Mouse (Mus musculus): ENCODE data around the gene Camkmt. TPM values are rescaled to one million over a fixed set of nuclear protein-coding genes. Genes with fewer than 3 reads are reported as not detected.
A peak's percentile ranks its signal among the peaks of the same experiment; 100 is the strongest.

Gene Camkmt
- polyA plus RNA-seq (2014; fragmentation: Nextera tagmentation; extraction: Ambion mirVana) = 11.3 and 12.1 TPM in 2 replicates

DNA sequence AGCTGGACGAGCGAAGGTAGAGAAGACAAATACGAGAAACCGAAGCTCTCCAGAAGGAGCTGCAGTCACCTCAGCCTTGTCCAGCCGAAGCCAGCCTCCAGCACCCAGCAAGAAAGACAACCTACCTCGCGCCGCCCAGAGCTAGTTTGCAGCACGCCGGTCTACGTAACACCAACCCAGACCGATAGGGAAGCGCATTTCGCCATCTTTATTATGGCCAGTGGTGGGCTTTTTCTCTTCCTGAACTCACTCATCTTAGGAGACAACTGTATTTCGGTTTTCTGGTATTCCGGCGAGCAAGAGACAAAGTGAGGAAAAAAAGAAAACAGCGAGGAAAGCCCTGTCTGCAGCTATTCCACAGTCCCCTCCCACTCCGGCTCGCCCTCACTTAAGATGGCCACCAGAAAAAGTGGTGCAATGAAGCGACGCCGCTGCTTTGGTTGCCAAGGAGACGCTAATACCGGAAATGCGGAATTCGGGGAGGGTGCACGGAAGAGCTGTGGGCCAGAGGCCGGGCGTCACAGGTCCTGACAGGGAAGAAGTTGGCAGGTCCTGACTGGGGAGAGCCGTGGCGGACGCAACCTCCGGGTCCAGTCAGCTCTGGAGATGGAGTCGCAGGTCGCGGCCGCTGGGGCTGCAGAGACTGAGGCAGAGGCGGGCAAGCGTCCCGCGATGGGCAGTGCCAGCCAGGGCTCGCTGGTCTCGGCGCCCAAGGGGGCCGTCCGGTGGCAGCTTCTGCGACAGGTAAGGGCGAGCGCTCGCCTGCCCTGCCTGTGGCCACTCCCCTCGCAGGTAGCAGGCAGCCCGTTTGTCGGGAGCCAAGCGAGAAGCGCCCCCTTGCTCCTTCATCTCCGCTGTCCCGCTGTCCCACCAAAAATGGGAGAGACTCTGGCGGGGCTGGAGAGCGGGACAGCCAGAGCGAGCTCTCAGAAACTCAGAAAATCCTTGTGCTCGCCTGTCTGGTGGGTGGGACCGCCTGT, at the start of gene Camkmt, which contains the start of gene Prepl:
Gene Camkmt (plus strand): TSS at position 433 of the 980 bp plus-strand sequence.
Gene Prepl (minus strand): TSS at position 122 of the 980 bp plus-strand sequence.
- DNase-seq (ENCODE audit: low spot score) (peak; percentile 96), ATAC-seq (ENCODE audit: insufficient read depth, low FRiP score, low TSS enrichment) (peak; percentile 99)
- Histone ChIP-seq H3K4me1 (ENCODE audit: control insufficient read depth, insufficient read depth, low read length) (peaks cover 2% of the 10 kb centered on the region; the same call in 1 of the 2 replicates), H3K27me3 (ENCODE audit: control insufficient read depth, insufficient read depth, low read length) (no peaks in the 10 kb centered on the region), H3K4me3 (ENCODE audit: low read depth, low read length) (peak within 1 kb of the TSS; percentile 55), H3K36me3 (ENCODE audit: control insufficient read depth, insufficient read depth, low read length) (no peaks in the 10 kb centered on the region), H3K27ac (ENCODE audit: low read depth, low read length) (peak within 1 kb of the TSS; percentile 72), H3K9me3 (ENCODE audit: control insufficient read depth, low read length) (no peaks in the 10 kb centered on the region), H3K4me2 (ENCODE audit: low read depth) (peak within 1 kb of the TSS; percentile 59), H3K9ac (ENCODE audit: low read length) (peak within 1 kb of the TSS; percentile 65)
- WGBS = under 1% methylated on average over 60 of the region's 63 CpGs

DNA sequence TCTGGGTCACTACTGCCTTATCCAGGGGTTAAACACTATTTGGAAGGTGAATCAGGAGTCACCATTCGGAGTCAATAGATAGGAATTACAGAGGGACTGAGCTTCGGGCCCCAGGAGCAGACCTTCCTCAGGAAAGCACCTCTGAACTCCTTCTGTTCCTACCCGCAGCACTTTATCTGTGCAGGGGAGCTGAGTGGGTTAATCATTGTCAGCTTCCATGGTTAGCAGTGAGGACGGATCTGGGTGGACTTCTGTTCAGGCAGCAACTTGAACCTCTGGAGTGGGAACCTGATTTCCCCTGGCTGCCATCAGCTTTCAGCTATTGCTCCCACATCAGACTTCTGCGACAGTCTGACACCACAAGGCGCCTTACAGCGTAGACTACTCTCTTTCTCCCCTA, 49.4 kb upstream of the Camkmt start:
- DNase-seq (ENCODE audit: low spot score) (no peak), ATAC-seq (ENCODE audit: insufficient read depth, low FRiP score, low TSS enrichment) (no peak)
- 77% methylated on average over 7 of the region's 7 CpGs for WGBS
- Histone ChIP-seq H3K36me3 (ENCODE audit: control insufficient read depth, insufficient read depth, low read length) (no peaks in the 10 kb centered on the region), H3K27ac (ENCODE audit: low read depth, low read length) (no peak overlapping the region), H3K27me3 (ENCODE audit: control insufficient read depth, insufficient read depth, low read length) (no peaks in the 10 kb centered on the region), H3K4me3 (ENCODE audit: low read depth, low read length) (no peak overlapping the region), H3K9me3 (ENCODE audit: control insufficient read depth, low read length) (no peaks in the 10 kb centered on the region), H3K9ac (ENCODE audit: low read length) (no peak overlapping the region), H3K4me2 (ENCODE audit: low read depth) (no peak overlapping the region), H3K4me1 (ENCODE audit: control insufficient read depth, insufficient read depth, low read length) (no peaks in the 10 kb centered on the region)

DNA sequence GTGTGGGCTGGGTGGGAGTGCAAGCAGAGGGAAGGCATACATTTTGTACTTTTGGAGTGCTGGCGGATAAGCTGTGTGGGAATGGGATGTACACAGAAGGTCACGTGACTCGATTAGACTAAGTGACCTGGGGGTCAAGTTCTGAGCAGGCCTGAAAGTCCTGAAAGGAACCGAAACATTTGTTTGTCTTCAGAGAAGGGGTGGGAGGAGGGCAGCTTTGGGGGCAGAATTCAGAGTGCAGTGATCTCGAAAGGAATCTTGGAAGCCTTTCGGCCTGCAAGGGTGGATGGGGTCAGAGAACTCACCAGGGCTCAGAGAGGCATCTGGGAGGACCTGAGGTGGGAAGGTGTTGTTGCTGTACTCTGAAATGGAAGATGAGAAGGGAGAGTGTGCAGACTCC, 47.9 kb upstream of the Camkmt start:
- no peaks in the 10 kb centered on the region for H3K9me3 ChIP-seq (ENCODE audit: control insufficient read depth, low read length)

DNA sequence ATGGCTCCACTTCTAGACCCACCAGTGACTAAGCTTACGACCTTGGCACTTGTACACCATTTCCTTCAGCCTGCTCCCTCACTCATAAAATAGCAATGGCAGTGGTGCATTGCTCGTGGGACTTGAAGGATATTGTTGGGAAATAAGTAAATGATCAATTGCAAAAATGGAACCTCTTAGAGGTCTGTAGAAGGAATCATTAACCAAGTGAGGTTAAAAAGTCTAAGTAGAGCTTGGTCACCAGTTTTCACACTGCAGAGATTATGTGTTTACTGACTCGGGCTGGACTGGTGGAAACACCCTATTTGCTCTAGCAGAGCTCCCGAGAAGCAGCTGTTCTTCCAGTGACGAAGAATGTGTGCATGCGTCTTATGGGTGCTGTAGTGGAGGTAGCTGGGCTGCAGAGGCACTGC, 46.9 kb upstream of the Camkmt start:
- H3K4me1 ChIP-seq (ENCODE audit: control insufficient read depth, insufficient read depth, low read length) = no peaks in the 10 kb centered on the region
- no peak overlapping the region for H3K4me3 ChIP-seq (ENCODE audit: low read depth, low read length)
- 78% methylated on average over 6 of the region's 6 CpGs for WGBS
- H3K4me2 ChIP-seq (ENCODE audit: low read depth) = no peak overlapping the region
- H3K27ac ChIP-seq (ENCODE audit: low read depth, low read length) = no peak overlapping the region
- H3K36me3 ChIP-seq (ENCODE audit: control insufficient read depth, insufficient read depth, low read length) = no peaks in the 10 kb centered on the region
- H3K9ac ChIP-seq (ENCODE audit: low read length) = no peak overlapping the region
- no peak for ATAC-seq (ENCODE audit: insufficient read depth, low FRiP score, low TSS enrichment)
- no peak for DNase-seq (ENCODE audit: low spot score)
- no peaks in the 10 kb centered on the region for H3K9me3 ChIP-seq (ENCODE audit: control insufficient read depth, low read length)
- no peaks in the 10 kb centered on the region for H3K27me3 ChIP-seq (ENCODE audit: control insufficient read depth, insufficient read depth, low read length)

More for the DNA sequence above, 47.9 kb upstream of the Camkmt start:
- Histone ChIP-seq H3K36me3 (ENCODE audit: control insufficient read depth, insufficient read depth, low read length) (no peaks in the 10 kb centered on the region), H3K4me3 (ENCODE audit: low read depth, low read length) (no peak overlapping the region), H3K4me1 (ENCODE audit: control insufficient read depth, insufficient read depth, low read length) (no peaks in the 10 kb centered on the region), H3K4me2 (ENCODE audit: low read depth) (no peak overlapping the region), H3K27me3 (ENCODE audit: control insufficient read depth, insufficient read depth, low read length) (no peaks in the 10 kb centered on the region), H3K27ac (ENCODE audit: low read depth, low read length) (no peak overlapping the region), H3K9ac (ENCODE audit: low read length) (no peak overlapping the region)
- DNase-seq (ENCODE audit: low spot score) = no peak
- ATAC-seq (ENCODE audit: insufficient read depth, low FRiP score, low TSS enrichment) = no peak
- 83% methylated on average over 6 of the region's 6 CpGs for WGBS

DNA sequence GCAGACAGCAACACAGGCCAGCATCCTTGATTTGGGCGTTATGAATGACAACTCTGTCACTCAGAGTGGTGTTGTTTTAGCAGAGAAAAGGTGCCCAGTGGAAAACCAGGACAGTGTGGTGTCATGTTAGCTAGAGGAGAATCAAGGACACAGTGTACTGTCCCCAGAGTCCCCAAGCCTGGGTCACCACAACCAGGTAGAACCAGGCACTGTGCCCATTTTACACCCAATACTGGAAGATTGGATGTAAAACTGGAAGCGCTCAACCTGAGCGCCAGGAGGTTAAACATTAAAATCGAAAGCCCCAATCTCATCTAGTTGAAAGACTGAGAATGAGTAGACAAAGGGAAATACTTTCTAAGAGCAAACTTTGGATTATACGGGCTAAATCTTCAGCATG, 45.9 kb upstream of the Camkmt start:
- DNase-seq (ENCODE audit: low spot score) (no peak), ATAC-seq (ENCODE audit: insufficient read depth, low FRiP score, low TSS enrichment) (no peak)
- 90% methylated on average over 5 of the region's 5 CpGs for WGBS

DNA sequence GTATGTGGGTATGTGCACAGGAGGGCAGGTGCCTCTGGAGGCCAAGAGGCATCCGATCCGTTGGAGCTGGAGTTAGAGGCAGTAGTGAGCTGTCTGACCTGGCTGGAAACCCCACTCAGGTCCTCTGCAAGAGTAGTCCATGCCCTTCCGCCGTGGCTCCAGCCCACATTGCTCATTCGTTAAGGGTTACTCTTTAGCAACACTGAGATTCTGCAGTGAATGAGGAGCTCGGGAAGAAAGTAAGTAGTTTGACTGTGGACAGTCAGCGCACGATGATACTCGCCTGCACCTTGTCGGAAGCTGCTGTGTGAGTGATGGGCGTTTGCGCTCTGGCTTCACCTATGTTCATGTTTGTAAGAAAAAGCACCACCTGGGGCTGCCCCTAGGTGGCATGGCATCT, 45.2 kb upstream of the Camkmt start:
- DNase-seq (ENCODE audit: low spot score) (no peak), ATAC-seq (ENCODE audit: insufficient read depth, low FRiP score, low TSS enrichment) (no peak)
- WGBS = 89% methylated on average over 12 of the region's 12 CpGs
- H3K9me3 ChIP-seq (ENCODE audit: control insufficient read depth, low read length) = no peaks in the 10 kb centered on the region
- H3K9ac ChIP-seq (ENCODE audit: low read length) = no peak overlapping the region
- H3K27ac ChIP-seq (ENCODE audit: low read depth, low read length) = no peak overlapping the region
- no peaks in the 10 kb centered on the region for H3K27me3 ChIP-seq (ENCODE audit: control insufficient read depth, insufficient read depth, low read length)
- no peaks in the 10 kb centered on the region for H3K36me3 ChIP-seq (ENCODE audit: control insufficient read depth, insufficient read depth, low read length)
- no peak overlapping the region for H3K4me3 ChIP-seq (ENCODE audit: low read depth, low read length)
- H3K4me2 ChIP-seq (ENCODE audit: low read depth) = no peak overlapping the region
- no peaks in the 10 kb centered on the region for H3K4me1 ChIP-seq (ENCODE audit: control insufficient read depth, insufficient read depth, low read length)

More for the DNA sequence above, 45.9 kb upstream of the Camkmt start:
- Histone ChIP-seq H3K9me3 (ENCODE audit: control insufficient read depth, low read length) (no peaks in the 10 kb centered on the region), H3K4me1 (ENCODE audit: control insufficient read depth, insufficient read depth, low read length) (no peaks in the 10 kb centered on the region), H3K27ac (ENCODE audit: low read depth, low read length) (no peak overlapping the region), H3K4me2 (ENCODE audit: low read depth) (no peak overlapping the region), H3K27me3 (ENCODE audit: control insufficient read depth, insufficient read depth, low read length) (no peaks in the 10 kb centered on the region), H3K9ac (ENCODE audit: low read length) (no peak overlapping the region), H3K4me3 (ENCODE audit: low read depth, low read length) (no peak overlapping the region), H3K36me3 (ENCODE audit: control insufficient read depth, insufficient read depth, low read length) (no peaks in the 10 kb centered on the region)

DNA sequence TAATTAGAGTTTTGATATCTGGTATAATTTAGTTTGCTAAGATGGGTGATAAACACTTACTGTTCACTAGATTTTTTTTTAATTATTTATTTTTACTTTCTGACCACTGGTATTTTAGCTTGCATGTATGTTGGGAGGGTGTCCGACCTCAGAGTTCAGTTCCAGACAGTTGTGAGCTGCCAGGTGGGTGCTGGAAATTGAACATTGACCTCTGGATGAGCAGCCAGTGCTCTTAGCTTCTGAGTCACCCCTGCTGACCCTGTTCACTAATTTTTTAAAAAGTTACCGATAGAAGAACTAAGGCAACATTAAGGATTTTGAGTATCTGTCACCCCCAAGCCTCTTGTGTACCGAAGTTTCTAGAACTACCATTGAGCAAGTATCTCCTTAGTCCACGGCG, 42.0 kb upstream of the Camkmt start:
- H3K36me3 ChIP-seq (ENCODE audit: control insufficient read depth, insufficient read depth, low read length) = no peaks in the 10 kb centered on the region
- no peak overlapping the region for H3K9ac ChIP-seq (ENCODE audit: low read length)
- no peaks in the 10 kb centered on the region for H3K27me3 ChIP-seq (ENCODE audit: control insufficient read depth, insufficient read depth, low read length)
- no peaks in the 10 kb centered on the region for H3K9me3 ChIP-seq (ENCODE audit: control insufficient read depth, low read length)
- H3K4me1 ChIP-seq (ENCODE audit: control insufficient read depth, insufficient read depth, low read length) = no peaks in the 10 kb centered on the region
- H3K4me2 ChIP-seq (ENCODE audit: low read depth) = no peak overlapping the region
- DNase-seq (ENCODE audit: low spot score) (no peak), ATAC-seq (ENCODE audit: insufficient read depth, low FRiP score, low TSS enrichment) (no peak)
- WGBS = 94% methylated on average over 5 of the region's 5 CpGs
- H3K27ac ChIP-seq (ENCODE audit: low read depth, low read length) = no peak overlapping the region
- no peak overlapping the region for H3K4me3 ChIP-seq (ENCODE audit: low read depth, low read length)

DNA sequence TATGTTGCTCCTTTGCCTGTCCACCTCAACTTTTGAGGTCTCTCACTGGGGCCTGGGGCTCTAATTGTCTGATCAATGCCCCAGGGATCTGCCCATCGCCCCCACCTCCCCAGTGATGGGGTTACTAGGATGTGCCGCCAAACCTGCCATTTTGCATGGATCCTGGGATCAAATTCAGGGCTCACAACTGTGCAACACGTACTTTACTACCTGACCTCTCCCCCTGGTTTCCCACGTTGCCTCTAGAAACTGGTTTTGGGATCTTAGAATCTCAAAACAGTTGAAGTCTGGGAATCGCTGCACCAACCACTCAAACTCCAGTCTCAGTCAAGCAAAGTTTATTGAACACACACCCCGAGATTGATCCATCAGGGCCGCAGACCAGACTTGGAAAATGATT, 32.1 kb upstream of the Camkmt start:
- DNase-seq (ENCODE audit: low spot score) (no peak), ATAC-seq (ENCODE audit: insufficient read depth, low FRiP score, low TSS enrichment) (no peak)
- no peak overlapping the region for H3K4me3 ChIP-seq (ENCODE audit: low read depth, low read length)
- no peak overlapping the region for H3K4me2 ChIP-seq (ENCODE audit: low read depth)
- 91% methylated on average over 7 of the region's 7 CpGs for WGBS
- no peak overlapping the region for H3K9ac ChIP-seq (ENCODE audit: low read length)
- H3K36me3 ChIP-seq (ENCODE audit: control insufficient read depth, insufficient read depth, low read length) = 0 out of 2 replicates have a peak, but pooled peaks cover 2% of the 10 kb centered on the region
- no peaks in the 10 kb centered on the region for H3K9me3 ChIP-seq (ENCODE audit: control insufficient read depth, low read length)
- H3K27ac ChIP-seq (ENCODE audit: low read depth, low read length) = no peak overlapping the region
- no peaks in the 10 kb centered on the region for H3K4me1 ChIP-seq (ENCODE audit: control insufficient read depth, insufficient read depth, low read length)
- H3K27me3 ChIP-seq (ENCODE audit: control insufficient read depth, insufficient read depth, low read length) = no peaks in the 10 kb centered on the region

DNA sequence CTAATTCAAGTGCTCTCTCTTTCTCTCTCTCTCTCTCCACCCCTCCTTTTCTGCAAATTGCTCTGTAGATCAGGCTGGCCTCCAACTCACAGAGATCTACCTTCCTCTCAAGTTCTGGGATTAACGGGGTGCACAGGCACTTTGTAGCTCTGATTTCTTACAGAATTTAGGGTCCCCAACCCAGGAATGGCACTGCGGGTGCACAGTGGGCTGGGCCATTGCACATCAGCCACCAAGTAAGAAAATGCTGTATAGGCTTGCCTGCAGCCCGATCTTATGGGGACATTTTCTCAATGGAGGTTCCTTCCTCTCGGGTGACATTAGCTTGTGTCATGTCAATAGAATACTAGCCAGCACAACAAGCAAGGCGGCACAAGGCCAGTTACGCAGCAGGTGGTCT, 31.2 kb upstream of the Camkmt start:
- Histone ChIP-seq H3K9me3 (ENCODE audit: control insufficient read depth, low read length) (no peaks in the 10 kb centered on the region), H3K27ac (ENCODE audit: low read depth, low read length) (no peak overlapping the region), H3K9ac (ENCODE audit: low read length) (no peak overlapping the region), H3K4me2 (ENCODE audit: low read depth) (no peak overlapping the region), H3K36me3 (ENCODE audit: control insufficient read depth, insufficient read depth, low read length) (0 out of 2 replicates have a peak, but pooled peaks cover 2% of the 10 kb centered on the region), H3K27me3 (ENCODE audit: control insufficient read depth, insufficient read depth, low read length) (no peaks in the 10 kb centered on the region), H3K4me3 (ENCODE audit: low read depth, low read length) (no peak overlapping the region), H3K4me1 (ENCODE audit: control insufficient read depth, insufficient read depth, low read length) (no peaks in the 10 kb centered on the region)
- DNase-seq (ENCODE audit: low spot score) (no peak), ATAC-seq (ENCODE audit: insufficient read depth, low FRiP score, low TSS enrichment) (no peak)
- WGBS = 94% methylated on average over 6 of the region's 6 CpGs
